Mouse (Mus musculus) embryonic stem cell, embryonic (primary cell): ENCODE measurements at regions not wholly inside any gene's neighbourhood (a gene's known extent, or its start where the extent isn't known, plus 50 kb on each side); places are given as distances from the start of the nearest gene placed in this dataset.

Source experiments
- CTCF ChIA-PET, 4 experiments: fragments of 300-600 bp in 2 of 4; fragments of 350-600 bp in 2 of 4; sonication (Branson Sonifier 250); formaldehyde crosslinking; loops; one replicate each; lab custom pipeline; 2022; ENCODE audit warnings: inconsistent platforms in 2 of 4; lab: Charles Lee
- POLR2A ChIA-PET, 4 experiments: fragments of 300-600 bp in 2 of 4; fragments of 350-600 bp in 2 of 4; sonication (Branson Sonifier 250); formaldehyde crosslinking; loops; one replicate each; lab custom pipeline; 2022; ENCODE audit warnings: antibody characterized with exemption in 4 of 4, inconsistent platforms in 1 of 4; lab: Charles Lee

- CTCF ChIA-PET = no interaction called here
- POLR2A ChIA-PET = no interaction called here
Observed at GRCm38 (mm10) chr10:55416304-55416703, 690.4 kb upstream of the Msl3l2 start.

- CTCF ChIA-PET = no interaction called here
- POLR2A ChIA-PET = no interaction called here
Observed at GRCm38 (mm10) chr10:55416769-55417168, 689.9 kb upstream of the Msl3l2 start.

- ChIA-PET CTCF (no interaction called here), POLR2A (no interaction called here)
Observed at GRCm38 (mm10) chr10:55422391-55422790, 684.3 kb upstream of the Msl3l2 start.

GRCm38 (mm10) chr10:55424943-55425342 lies 681.8 kb upstream of the Msl3l2 start:
- ChIA-PET CTCF (no interaction called here), POLR2A (interaction anchor here in 1 of 4 experiments (0.7 kb wide), 1 partner anchor 84 kb away, joined by 3 read pairs; no protein-coding TSS in a partner anchor)
